Mouse (Mus musculus): Measurements from ENCODE around the gene Rtl1.

Rtl1 gene

DNA sequence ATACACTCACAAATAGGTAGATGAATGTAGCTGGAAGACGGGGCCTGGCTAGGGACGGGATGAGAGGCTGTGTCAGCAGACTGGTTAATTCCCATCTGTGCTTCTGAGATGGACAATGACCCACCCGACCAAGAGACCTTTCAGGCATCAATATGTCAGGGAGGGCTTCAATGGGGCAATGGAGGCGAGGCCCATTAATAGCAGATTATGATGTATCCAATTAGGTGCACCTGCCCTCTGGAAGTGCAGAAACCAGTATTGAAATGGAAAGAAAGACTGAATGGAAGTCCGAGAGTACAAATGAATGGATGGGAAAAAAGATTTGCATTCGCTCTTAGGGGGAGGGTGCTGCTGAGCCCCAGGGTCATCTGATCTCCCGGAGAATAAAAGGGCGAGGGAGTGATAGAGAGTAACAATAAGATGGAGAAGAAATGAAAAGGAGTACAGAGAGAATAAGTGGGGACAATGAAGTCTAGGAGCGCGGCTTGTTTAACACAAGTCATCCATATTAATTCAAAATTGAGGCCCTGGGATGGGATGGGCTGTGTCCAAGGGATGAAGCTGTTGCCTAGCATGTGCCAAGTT is 39.9 kb downstream of the Rtl1 start:
- DNase-seq = no peak

DNA sequence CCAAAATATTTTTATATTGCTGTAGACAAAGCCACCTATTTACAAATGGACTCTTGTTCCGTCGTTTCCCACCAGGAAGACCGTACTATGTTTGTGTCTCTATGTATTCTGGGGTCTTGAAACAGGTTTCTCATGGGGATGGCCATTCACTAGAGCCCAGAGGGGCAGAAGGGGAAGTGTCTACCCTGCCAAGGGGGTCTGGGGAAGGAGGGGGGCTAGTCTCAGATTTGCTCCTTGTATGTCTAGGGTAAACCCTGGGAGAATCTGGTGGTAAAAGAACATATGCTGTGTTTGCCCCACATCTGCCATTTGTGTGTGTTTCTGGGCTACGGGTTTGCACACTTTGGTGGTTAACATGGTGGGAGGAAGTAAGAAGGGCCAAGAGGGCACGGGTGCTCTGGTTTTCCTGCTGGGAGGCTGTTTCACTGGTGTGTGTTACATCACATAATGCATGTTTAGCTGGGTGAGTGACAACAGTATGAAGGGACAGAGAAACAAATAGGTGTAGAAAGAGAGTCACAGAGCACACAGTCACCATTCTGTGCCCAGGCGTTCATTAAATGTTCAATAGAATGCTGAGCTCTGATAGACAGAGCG is 41.1 kb downstream of the Rtl1 start:
- no peak for DNase-seq

DNA sequence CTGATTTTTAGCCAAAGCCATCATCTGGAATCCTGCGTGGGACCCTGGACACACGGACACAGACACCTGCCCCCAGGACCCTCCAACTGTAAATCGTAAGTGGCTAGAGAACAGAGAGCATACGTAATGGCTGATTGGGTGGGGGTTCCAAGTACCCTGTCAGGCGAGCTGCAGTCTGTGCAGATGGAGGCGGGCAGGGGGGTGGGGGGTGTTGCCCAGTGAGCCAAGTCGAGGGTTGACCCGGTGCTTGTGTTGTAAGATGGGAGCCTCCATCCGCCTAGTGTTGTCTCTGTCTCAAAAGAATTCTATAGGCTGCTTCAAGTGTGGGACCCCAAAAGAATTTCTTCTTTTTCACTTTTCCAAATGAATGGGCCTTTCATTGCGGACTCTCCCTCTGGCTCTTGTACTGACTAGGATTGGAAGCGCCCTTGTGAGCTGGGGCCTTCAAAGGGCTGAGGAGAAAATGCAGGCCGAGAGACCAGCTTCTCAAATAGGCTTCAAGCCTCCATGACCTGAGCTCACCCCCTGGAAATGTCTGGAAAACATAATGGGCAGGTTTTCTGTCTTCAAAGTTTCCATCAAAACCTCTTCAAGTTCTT is 41.8 kb downstream of the Rtl1 start:
- no peak for DNase-seq

DNA sequence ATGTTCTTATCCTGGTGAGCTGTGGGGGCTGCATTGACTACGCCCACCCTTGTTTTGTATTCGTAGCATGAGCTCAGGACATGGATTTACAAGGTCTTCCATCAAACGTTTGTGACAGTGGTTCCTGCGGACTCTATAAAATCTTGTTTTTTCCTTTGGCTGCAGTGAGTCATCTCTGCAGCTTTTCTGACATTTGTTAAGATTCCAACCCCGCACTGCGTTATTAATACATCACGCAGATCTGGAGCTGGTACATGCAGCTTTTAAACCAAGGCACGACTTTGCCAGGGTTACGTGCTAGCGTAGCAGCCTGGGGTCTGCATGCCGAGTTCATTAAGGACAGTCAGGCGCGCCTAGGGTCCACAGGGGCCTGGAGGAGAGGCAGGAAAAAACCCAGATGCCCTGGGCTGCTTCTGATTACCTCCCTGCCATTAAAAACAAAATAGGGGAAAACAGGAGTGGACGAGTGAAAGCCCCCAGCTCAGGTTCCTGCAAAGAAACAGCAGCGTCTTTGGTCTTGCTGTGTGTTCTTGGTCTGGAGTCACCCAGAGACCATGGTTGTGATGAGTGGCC is 44.2 kb downstream of the Rtl1 start:
- DNase-seq = no peak

DNA sequence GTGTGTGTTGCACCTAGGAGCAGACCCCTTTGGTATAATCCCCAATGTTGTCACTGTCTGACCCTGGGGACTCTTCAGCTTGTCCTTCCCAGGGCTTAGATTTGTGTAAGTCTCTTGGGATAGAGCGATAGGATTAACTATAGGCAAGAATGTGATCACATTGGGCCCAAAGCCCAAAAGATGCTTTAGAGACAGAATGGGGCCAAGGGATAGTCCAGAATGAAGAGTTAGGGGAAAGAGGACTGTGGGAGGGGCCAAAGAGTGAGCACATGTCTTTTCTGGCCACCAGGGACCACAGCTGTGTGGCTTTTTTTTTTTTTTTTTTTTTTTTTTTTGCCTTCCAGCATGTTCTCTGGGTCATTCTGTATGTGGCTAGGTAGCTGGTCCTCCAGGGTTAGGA is 46.6 kb downstream of the Rtl1 start:
- DNase-seq = no peak

DNA sequence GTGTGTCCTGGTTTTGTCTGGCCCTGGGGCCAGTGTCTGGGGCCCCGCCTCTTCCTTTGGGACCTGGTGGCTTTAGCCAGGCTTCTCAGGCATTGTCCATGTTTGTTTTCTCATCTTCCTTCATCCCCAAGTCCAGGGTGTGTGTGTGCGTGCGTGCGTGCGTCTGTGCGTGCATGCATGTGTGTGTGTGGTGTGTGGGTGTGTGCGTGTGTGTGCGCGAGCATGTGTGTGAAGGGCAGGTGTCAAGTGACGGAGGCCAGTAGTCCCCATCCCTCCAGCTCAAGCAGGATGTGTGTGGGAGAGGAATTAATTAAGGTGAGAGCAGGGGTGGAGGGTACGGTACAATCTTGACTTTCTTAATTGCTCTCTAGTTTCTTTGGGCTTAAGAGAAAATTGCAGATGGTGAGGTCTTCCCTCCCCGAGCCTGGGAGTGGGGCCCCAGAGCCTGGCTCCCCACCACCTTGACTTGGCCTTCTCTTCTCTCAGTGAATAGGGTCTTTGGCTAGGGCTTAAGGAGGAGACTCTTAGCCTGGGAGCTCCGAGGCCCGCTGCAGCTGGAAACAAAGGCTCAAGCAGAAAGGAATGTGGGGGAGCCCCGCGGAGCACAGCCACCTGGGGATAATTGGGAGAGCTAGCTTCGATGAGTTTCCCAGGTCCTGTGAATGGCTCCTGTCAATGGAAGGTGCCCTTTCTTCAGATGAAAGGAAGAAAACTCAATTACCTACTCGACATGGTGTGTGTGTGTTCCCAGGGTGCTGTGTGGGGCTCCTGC is 47.2 kb downstream of the Rtl1 start:
- DNase-seq = no peak

DNA sequence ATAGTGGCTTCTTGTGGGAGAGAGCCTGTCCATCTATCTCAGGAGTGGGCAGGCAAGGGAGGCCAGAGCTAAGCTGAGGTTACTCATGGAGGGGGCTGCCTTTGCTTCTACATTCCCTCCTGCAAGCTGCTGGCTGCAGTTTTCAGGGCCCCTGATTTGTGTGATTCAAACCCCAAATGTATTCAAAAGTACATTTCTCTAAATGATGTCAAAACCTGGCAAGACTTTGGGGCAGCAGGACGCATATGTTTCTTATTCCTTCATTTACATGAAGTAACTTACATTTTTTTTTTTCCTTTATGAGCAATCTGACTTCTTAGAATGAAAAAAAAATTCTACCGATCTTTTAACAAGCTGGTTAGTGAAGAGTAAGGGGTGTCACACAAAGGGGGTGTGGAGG is 48.4 kb downstream of the Rtl1 start:
- no peak for DNase-seq

DNA sequence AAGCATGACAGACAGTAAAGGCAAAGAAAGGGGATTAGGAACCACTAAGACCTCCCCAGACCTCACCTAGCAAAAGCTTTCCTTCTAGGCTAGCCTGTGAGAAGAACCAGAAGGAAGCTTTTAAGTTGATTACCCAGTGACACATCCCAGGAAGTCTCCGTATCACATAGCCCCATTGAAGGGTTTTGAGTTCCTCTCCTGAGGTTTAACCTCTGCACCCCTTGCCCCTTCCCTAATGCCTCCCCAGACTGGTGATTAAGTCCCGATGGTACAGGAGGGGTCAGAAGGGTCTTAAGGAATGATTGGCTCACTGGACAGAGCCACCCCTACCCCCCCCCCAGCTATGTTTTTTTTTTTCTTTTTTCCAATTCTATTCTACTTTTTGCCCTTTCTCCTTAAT is 53.0 kb downstream of the Rtl1 start:
- DNase-seq = no peak

DNA sequence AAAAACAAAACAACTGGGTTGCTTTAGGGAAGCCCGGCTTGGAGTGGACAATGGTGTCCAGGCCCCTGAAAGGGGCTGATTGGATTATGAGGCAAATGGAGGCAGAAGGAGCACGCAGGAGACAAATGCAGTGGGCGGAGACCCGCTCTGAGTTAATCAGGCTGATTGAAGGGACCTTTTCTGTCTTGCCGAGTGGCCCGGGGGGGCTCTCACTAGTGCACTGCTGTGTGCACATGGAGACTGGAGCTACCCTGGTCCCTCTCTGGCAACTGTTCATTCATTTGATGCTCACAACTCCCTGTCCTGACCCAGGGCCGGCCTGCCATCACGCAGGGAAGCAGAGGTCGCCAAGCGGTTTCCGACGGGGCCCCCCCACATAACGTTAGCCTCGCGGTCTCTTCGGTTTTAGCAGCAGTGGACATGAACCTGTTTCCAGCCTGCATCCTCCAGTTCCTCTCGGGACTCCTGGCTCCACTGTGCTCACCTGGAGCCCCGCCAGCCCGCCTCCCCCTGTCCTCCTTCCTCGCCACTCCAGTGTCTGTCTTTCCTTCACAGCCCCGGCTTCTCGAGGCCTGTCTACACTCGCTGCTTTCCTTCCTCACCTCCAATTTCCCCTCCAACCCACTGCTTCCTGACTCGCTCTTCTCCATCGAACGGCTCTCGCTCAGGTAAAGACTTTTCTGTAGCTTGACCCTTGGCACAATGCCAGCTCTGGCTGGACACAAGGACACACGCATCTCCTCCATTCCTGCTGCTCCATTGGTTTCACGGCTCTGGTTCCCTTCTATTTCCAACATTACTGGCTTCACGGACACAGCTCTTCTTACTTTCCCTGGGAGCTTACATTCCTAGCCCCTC is 54.0 kb downstream of the Rtl1 start:
- DNase-seq = peak; percentile 20 to 29

DNA sequence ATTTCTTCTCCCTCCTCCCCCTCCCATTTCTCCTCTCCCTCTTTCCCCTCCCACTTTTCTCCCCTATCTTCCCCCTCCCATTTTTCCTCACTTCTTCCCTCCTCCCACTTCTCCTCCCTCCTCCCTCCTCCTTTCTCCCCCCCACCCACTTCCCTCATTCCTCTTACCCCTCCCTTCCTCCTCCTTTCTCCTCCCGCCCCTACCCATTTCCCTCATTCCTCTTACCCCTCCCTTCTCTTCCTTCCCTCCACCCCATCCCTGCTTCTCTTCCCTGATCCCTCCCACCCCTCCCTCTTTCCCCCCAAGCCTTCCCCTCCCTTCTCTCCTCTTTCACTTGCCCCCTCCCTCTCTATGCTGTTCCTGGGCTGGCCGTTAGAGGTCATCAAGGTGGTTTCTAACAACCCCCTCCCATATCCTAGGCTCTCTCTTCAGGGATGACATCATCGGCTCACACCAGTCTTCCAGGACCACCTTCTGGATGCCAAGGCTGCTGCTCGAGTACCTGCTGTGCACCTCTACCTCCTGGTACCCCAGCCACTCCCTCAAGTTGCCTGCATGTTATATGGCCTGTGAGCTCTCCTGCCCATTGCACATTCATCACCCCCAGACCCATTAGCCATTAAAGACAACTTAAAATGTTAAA is 56.7 kb downstream of the Rtl1 start:
- DNase-seq = no peak

DNA sequence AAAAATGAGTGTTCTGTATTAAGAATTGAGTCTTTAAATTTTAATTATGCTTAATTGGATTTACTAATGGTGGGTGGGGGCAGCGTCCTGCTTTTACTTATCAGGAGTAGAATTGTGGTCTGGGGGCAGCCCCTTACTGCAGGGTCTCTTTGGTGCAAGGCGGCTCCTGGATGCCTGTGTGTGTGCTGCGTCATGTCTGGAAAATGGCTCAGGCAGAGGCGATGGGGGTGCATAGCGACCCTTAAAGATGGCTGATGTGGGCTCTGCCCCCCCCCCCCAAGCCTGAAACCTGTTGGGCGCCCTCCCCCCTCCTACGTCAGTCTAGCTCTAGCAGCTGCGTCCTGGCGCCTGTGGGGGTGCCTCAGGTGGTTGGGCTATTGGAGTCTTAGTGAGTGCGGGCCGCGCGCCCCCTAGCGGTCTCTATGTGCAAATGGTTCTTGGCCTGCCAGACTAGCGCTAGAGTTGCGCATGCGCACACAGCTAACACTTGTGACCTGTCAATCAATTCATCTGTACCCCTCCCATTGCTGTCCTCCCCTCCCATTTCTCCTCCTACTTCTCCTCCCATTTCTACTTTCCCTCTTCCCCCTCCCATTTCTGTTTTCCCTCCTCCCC is 57.4 kb downstream of the Rtl1 start:
- peak; percentile 72 to 77 for DNase-seq

DNA sequence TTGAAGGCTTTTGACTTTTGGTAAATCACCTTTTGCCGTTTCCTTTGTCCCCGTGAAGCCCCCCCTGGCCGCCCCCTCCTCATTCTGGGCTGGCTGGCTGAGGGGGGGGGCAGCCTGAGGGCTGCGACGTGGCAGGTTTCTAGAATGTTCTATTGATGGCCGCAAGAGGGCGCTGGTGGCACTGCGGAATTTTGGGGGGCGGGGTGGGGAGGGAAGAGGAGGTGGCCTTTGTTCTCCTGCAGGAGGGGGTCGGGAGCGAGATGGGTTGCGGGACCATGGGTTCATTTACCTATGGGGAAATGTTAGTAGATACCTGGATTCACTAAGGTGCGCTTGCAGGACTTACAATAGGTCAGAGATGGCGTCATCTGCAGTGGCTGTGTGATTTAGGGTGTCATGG is 58.1 kb downstream of the Rtl1 start:
- peak; percentile 61 to 67 for DNase-seq

DNA sequence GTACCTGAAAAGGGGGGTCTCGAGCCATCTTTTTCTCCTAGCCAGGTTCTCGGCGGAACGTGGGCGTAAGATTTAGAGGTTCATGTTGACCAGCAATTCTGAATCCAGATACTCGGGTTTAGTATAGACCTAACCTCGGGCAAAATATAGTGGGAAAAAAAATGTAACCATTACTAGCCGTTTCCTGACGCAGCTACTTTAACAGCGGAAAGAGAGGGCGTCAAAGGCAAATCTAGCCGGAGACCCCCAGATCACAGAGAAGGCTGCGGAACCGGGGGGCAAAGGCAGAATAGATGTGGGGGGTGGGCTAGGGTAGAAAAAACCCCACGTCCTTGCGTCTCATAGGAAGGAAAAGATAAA is 58.6 kb downstream of the Rtl1 start:
- no peak for DNase-seq

DNA sequence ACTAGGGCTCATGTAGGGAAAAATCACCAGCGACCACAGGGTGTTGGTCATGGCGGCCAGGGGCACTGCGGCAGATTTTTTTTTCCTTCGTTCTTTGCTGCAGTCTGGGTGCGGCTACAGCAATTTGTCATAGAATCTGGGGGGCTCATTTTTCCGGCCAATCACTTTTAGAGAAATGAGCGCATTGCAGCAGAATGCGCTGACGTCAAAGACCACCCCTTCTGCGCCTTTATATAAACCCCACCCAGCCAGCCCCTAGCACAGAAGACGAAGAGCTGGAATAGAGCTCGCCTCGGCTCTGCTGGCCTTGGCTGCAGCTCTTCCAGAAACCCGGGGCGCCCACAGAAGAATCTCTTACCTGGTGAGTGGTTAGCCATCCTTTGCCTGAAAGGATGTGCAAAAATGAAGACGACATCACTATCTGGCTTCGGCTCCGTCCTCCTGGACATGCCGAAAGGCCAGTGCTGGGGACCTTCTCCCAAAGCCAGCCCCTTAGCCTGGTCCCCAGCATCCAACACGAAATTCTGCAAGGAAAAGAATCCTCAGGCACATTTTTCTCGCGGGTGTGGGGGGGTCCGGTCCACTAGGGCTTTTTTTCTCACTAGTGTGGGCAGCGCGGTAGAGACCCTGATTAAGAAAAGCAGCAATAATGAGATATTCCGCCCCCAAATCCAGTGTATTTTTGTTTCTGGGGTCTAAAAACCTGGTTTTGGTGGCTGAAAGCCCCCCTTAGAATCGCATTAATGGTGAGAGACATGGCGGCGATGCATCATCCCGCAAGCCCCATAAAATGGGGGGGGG is 59.2 kb downstream of the Rtl1 start:
- DNase-seq = peak; percentile 79 to 82

DNA sequence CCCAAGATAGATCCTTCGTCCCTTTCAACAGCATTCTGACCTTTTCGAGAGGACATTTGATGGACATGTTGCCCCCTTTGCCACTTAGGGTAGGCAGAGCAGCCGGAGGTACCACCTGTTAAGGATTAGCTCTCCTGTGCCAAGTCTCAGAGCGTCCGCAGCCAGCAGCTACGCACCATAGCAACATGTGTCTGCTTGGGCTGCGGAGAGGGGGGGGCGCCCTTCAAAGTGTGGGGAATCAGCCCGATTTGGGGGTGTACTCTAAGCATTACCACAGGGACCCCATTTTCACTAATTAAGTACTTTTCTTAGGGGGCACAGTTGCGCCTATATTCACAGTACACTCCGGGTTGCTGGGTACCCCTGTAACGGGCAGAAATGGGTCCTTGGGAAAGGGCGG is 60.2 kb downstream of the Rtl1 start:
- DNase-seq = peak; percentile 27 to 35

Measured in cerebellum, postnatal 36 days (tissue).